Mouse (Mus musculus) embryonic fibroblast, embryonic 13.5 days (primary cell): ENCODE measurements around the gene Ccnb3.

Experiments used
- CTCF ChIP-seq: IDR thresholded peaks from 2 replicates; pipeline ENCODE4 v1.5.1; 2011; ENCODE audit warnings: mild to moderate bottlenecking, control low read depth, low read length, moderate library complexity, borderline replicate concordance; ENCODE audit not compliant: insufficient read depth
- POLR2A ChIP-seq: IDR thresholded peaks from 2 replicates; pipeline ENCODE4 v1.6.1; 2011; ENCODE audit warnings: low read depth, mild to moderate bottlenecking, control low read depth, low read length, moderate library complexity

GRCm38 (mm10) chrX:7067219-7067618 lies 25.8 kb upstream of the Ccnb3 start, which contains the start of gene Akap4:
- TF ChIP-seq CTCF (no peak), POLR2A (no peak)
